Mouse (Mus musculus): ENCODE results near the gene Gstm5. TPM values are rescaled to one million over a fixed set of nuclear protein-coding genes. Genes with fewer than 3 reads are reported as not detected.
A peak's percentile ranks its signal among the peaks of the same experiment; 100 is the strongest.
"Not testable (repeated sequence)": the region's sequence is repeated elsewhere in the genome, so short reads cannot be mapped to it uniquely, and the experiment has no call there.

Gstm5 gene
- polyA plus RNA-seq, 1 experiment: 198 TPM

DNA sequence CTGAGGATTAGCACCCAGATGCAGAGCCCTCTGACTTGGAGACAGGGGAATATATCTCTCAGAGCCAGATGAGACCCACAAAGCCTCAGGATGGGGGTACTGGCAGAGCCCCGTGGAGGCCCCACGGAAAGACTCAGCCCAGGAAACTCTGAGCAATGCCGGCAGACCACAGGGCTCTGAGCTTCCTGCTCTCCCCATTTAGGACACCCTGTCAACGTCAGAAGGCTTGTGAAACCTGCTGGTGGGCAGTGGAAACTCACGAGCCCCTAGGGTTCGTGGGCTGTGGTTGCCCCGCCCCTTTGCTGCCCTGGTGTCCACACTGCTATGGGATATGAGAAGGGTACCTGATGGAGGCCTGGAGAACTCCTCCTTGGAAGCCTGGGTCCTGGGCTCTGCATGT lies 42.8 kb upstream of the Gstm5 start:
- 58% methylated on average over 7 of the region's 7 CpGs for WGBS
- Histone ChIP-seq H3K4me1 (ENCODE audit: control insufficient read depth, insufficient read depth, low read length) (no peaks in the 10 kb centered on the region), H3K36me3 (ENCODE audit: control insufficient read depth, insufficient read depth, low read length) (no peaks in the 10 kb centered on the region), H3K27ac (ENCODE audit: insufficient read depth, low read depth, low read length) (no peak overlapping the region), H3K27me3 (replicated peaks; ENCODE audit: control insufficient read depth, insufficient read depth, low read length) (no peaks in the 10 kb centered on the region), H3K4me3 (ENCODE audit: insufficient read depth, low read depth, low read length) (no peak overlapping the region)
- no peak for TF ChIP-seq POLR2A (IDR thresholded peaks at IDR 0.05; ENCODE audit: low read depth, low read length)
- DNase-seq: no peak

DNA sequence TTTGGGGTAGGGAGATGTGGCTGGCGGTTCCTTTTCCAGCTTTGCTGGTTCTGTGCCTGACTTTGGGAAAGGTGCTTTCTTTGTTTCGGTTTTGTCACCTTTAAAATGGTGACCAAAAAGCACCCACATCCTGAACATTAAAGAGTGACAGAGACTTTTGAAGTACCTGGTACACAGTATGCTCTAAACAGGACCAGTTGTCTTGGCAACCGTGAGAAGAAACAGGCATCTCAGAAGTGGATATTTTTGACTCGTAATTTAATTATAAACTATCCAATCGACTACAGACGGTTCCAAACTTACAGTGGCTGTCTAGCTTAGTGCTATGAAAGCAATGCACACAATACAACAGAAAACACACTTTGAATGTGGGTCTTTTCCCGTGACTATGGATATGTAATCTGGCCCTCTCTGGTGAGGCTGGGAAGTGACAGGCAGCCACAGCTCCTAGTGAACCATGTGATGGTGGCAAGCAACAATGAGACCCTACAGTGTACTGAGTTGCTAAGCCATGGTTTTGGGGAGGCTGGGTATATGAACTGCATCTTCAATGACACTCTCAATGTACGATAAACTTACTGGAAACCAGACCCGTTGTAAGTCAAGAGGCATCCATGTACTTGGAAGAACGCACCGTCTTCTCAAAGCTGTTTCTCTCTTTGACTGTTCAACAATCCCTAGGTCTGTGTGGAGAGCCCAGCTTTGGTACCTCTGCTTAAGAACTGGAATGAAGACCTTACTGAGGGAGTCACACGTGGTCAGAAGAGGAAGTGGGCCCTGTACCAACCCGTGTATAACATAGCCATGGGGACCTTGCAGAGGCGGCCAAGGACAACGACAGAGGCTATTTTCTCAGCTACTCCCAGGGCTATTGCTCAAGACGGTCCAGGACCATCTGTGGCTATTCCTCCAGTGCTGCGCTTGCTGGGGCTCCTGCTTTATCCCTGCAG lies 42.1 kb upstream of the Gstm5 start:
- no peaks in the 10 kb centered on the region for H3K27me3 ChIP-seq (replicated peaks; ENCODE audit: control insufficient read depth, insufficient read depth, low read length)
- DNase-seq: no peak
- TF ChIP-seq POLR2A (IDR thresholded peaks at IDR 0.05; ENCODE audit: low read depth, low read length) (no peak), CTCF (conservative IDR thresholded peaks at IDR 0.05; ENCODE audit: insufficient read depth, insufficient read length, low read depth, low read length) (no peak)
- 88% methylated on average over 17 of the region's 17 CpGs for WGBS
- no peaks in the 10 kb centered on the region for H3K36me3 ChIP-seq (ENCODE audit: control insufficient read depth, insufficient read depth, low read length)
- no peak overlapping the region for H3K27ac ChIP-seq (ENCODE audit: insufficient read depth, low read depth, low read length)
- H3K4me3 ChIP-seq (ENCODE audit: insufficient read depth, low read depth, low read length): no peak overlapping the region
- H3K4me1 ChIP-seq (ENCODE audit: control insufficient read depth, insufficient read depth, low read length): no peaks in the 10 kb centered on the region

DNA sequence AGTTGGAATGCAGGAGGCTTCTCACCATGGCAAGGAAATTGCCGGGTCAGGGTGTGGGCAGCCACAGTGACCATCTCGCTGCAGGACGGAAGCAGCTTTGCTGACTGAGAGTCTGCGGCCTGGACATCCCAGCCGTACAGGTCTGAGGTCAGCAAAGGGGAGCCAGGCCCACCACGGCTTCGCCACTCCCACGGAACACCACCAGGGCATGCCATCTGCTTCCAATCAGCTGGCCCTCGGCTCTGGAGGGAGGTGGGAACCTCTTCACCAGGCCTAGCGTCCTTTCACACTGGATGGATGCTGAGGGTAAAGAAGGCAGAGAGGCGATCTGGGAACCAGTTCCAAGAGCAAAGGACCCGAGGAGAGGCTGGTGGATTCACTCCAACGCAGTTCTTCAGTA lies 40.3 kb upstream of the Gstm5 start:
- Histone ChIP-seq H3K27ac (ENCODE audit: insufficient read depth, low read depth, low read length) (no peak overlapping the region), H3K4me3 (ENCODE audit: insufficient read depth, low read depth, low read length) (no peak overlapping the region), H3K27me3 (replicated peaks; ENCODE audit: control insufficient read depth, insufficient read depth, low read length) (no peaks in the 10 kb centered on the region), H3K4me1 (ENCODE audit: control insufficient read depth, insufficient read depth, low read length) (no peaks in the 10 kb centered on the region), H3K36me3 (ENCODE audit: control insufficient read depth, insufficient read depth, low read length) (no peaks in the 10 kb centered on the region)
- DNase-seq: no peak
- 68% methylated on average over 13 of the region's 13 CpGs for WGBS
- no peak for TF ChIP-seq POLR2A (IDR thresholded peaks at IDR 0.05; ENCODE audit: low read depth, low read length)
- no peak for TF ChIP-seq CTCF (conservative IDR thresholded peaks at IDR 0.05; ENCODE audit: insufficient read depth, insufficient read length, low read depth, low read length)

DNA sequence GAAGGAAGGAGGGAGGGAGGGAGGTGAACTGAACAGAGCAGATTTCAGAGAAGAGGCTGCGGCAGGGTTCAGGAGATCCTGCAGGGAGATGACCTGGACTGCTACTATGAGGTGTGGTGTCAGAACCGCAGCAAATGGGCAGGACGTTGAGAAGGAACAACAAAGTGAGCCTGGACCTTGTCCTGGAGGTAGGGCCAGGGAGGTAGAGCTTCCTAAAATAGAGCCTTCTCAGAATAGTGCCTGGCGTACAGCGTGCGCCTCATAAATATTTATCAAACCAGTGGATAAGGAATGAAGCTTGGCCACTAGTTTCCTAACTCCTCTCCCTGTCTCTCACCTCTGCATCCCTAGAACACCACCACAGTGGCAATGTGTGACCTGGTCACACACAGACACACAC lies 38.0 kb upstream of the Gstm5 start:
- Histone ChIP-seq H3K27me3 (replicated peaks; ENCODE audit: control insufficient read depth, insufficient read depth, low read length) (no peaks in the 10 kb centered on the region), H3K36me3 (ENCODE audit: control insufficient read depth, insufficient read depth, low read length) (no peaks in the 10 kb centered on the region), H3K27ac (ENCODE audit: insufficient read depth, low read depth, low read length) (no peak overlapping the region), H3K4me3 (ENCODE audit: insufficient read depth, low read depth, low read length) (no peak overlapping the region), H3K4me1 (ENCODE audit: control insufficient read depth, insufficient read depth, low read length) (no peaks in the 10 kb centered on the region)
- TF ChIP-seq POLR2A (IDR thresholded peaks at IDR 0.05; ENCODE audit: low read depth, low read length): no peak
- no peak for TF ChIP-seq CTCF (conservative IDR thresholded peaks at IDR 0.05; ENCODE audit: insufficient read depth, insufficient read length, low read depth, low read length)
- peak; percentile 67 for DNase-seq
- 46% methylated on average over 6 of the region's 6 CpGs for WGBS

DNA sequence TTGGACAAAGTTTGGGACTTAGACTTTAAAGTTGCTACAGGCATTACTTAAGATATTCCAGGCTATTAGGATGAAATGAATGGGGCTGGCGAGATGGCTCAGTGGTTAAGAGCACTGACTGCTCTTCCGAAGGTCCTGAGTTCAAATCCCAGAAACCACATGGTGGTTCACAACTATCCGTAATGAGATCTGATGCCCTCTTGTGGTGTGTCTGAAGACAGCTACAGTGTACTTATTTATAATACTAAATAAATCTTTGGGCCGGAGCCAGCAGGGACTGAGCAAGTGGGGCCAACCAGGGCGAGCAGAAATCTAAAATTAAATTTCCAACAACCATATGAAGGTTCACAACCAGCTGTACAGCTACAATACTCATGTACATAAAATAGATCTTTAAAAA lies 34.1 kb upstream of the Gstm5 start:
- not testable (repeated sequence) for H3K27me3 ChIP-seq (replicated peaks; ENCODE audit: control insufficient read depth, insufficient read depth, low read length); H3K27ac ChIP-seq (ENCODE audit: insufficient read depth, low read depth, low read length); DNase-seq; H3K36me3 ChIP-seq (ENCODE audit: control insufficient read depth, insufficient read depth, low read length); H3K4me1 ChIP-seq (ENCODE audit: control insufficient read depth, insufficient read depth, low read length); H3K4me3 ChIP-seq (ENCODE audit: insufficient read depth, low read depth, low read length)
- 84% methylated on average over 5 of the region's 5 CpGs for WGBS

DNA sequence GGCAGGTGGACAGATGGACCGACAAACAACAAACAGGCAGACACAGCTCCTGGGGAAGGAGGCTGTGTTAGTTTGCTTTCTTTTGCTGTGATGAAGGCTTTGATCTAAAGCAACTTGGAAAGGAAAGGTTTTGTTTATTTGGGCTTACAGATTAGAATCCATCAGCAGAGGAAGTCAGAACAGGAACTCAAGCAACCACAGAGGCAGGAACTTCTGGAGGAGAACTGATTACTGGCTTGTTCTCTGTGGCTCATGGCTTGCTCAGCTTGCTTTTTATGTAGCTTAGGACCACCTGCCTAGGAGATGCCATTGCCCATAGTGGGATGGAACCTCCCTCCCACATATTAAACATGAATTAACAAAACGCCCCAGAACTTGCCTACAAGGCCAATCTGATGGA lies 33.1 kb upstream of the Gstm5 start:
- no peak for TF ChIP-seq POLR2A (IDR thresholded peaks at IDR 0.05; ENCODE audit: low read depth, low read length)
- TF ChIP-seq CTCF (conservative IDR thresholded peaks at IDR 0.05; ENCODE audit: insufficient read depth, insufficient read length, low read depth, low read length): no peak
- Histone ChIP-seq H3K36me3 (ENCODE audit: control insufficient read depth, insufficient read depth, low read length) (no peaks in the 10 kb centered on the region), H3K4me3 (ENCODE audit: insufficient read depth, low read depth, low read length) (no peak overlapping the region), H3K27me3 (replicated peaks; ENCODE audit: control insufficient read depth, insufficient read depth, low read length) (no peaks in the 10 kb centered on the region), H3K27ac (ENCODE audit: insufficient read depth, low read depth, low read length) (no peak overlapping the region), H3K4me1 (ENCODE audit: control insufficient read depth, insufficient read depth, low read length) (no peaks in the 10 kb centered on the region)
- WGBS: 85% methylated on average over 2 of the region's 2 CpGs
- DNase-seq: no peak

DNA sequence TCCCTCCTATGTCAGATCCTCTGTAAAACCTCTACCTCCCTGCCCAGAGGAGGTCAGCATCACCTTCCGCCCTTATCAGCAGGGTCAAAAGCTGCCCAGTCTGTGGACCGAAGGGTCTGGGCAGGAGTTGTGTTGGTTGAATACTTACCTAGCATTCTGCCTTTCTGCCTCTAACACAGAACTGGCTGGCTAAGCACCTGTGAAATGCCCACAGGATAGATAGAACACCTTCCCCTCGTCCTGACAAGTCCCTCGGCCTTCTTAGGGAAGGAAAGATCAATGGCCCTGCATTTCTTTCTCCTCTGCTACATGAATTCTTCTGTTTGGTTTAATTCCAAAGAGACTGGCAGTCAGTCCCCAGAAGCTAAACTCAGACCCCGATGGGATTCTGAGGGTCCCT lies 32.1 kb upstream of the Gstm5 start:
- 89% methylated on average over 5 of the region's 5 CpGs for WGBS
- Histone ChIP-seq H3K27me3 (replicated peaks; ENCODE audit: control insufficient read depth, insufficient read depth, low read length) (no peaks in the 10 kb centered on the region), H3K36me3 (ENCODE audit: control insufficient read depth, insufficient read depth, low read length) (no peaks in the 10 kb centered on the region), H3K27ac (ENCODE audit: insufficient read depth, low read depth, low read length) (no peak overlapping the region), H3K4me1 (ENCODE audit: control insufficient read depth, insufficient read depth, low read length) (no peaks in the 10 kb centered on the region), H3K4me3 (ENCODE audit: insufficient read depth, low read depth, low read length) (no peak overlapping the region)
- no peak for DNase-seq
- TF ChIP-seq CTCF (conservative IDR thresholded peaks at IDR 0.05; ENCODE audit: insufficient read depth, insufficient read length, low read depth, low read length) (no peak), POLR2A (IDR thresholded peaks at IDR 0.05; ENCODE audit: low read depth, low read length) (no peak)

Measured in kidney, adult 2 months (tissue).